Mouse (Mus musculus): ENCODE results near the gene Sdhb. TPM values are rescaled to one million over a fixed set of nuclear protein-coding genes. Genes with fewer than 3 reads are reported as not detected.

Sdhb gene
- polyA plus RNA-seq, 1 experiment from 2014 or later, result 457 TPM

DNA sequence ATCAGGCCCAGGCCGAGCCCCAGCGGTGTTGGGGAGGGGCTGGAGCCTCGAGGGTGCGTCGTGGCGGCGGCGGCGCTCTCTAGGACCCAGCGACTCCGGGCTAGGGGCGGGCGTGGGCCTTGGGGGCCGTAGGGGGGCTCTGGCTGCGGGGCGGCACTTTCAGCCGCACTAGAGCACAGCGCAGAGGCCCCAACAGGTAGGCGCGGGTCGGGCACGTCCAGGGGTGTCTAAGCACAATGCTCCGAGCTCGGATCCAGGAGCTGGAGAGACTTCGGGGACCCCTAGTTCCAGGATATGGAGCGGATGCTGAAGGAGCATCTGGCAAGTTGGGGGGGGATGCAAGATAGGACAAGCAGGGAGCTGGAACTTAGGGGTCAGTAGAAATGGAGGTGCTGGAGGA lies 49.5 kb downstream of the Sdhb start:
- peak overlapping the region; percentile 90 for H3K9ac ChIP-seq (replicated peaks)
- H3K4me3 ChIP-seq (replicated peaks), result peak overlapping the region; percentile 78
- H3K4me2 ChIP-seq (replicated peaks), result peak overlapping the region; percentile 92
- peak overlapping the region; percentile 82 for H3K27ac ChIP-seq
- H3K27me3 ChIP-seq, result no peaks in the 10 kb centered on the region
- peak; percentile 86 for ATAC-seq
- WGBS, result under 1% methylated on average over 26 of the region's 26 CpGs
- peaks cover 62% of the 10 kb centered on the region for H3K36me3 ChIP-seq
- no peaks in the 10 kb centered on the region for H3K9me3 ChIP-seq
- peaks cover 34% of the 10 kb centered on the region for H3K4me1 ChIP-seq (replicated peaks)

DNA sequence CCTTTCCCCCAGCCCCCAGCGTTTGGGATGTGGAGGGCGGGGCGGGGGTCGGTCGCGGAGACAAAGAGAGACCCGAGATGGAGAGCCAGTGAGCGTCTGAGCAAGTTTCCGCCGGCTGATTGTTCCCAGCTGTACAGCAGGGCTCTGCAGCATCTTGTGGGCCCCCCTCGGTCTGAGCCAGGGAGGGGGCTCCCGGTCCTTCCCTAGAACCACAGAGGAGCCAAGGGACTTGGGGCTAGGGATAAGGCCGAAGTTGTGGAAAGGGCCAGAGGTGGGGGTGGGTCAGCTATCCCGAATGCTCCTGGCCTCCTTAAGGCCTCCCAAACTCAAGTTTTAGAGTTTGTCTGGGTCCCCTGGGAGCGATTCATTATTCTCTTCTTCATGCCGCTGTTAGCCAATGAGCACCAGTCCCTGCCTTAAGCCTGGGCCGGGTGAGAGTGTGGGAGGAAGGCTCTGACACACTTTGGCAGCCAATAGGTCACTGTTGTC lies 50.0 kb downstream of the Sdhb start:
- WGBS, result 0% methylated on average over 10 of the region's 17 CpGs
- H3K4me1 ChIP-seq (replicated peaks), result peaks cover 34% of the 10 kb centered on the region
- H3K9ac ChIP-seq (replicated peaks), result peak overlapping the region; percentile 90
- H3K27me3 ChIP-seq, result no peaks in the 10 kb centered on the region
- peak overlapping the region; percentile 82 for H3K27ac ChIP-seq
- no peaks in the 10 kb centered on the region for H3K9me3 ChIP-seq
- ATAC-seq, result peak; percentile 57
- peak overlapping the region; percentile 92 for H3K4me2 ChIP-seq (replicated peaks)
- H3K36me3 ChIP-seq, result peaks cover 62% of the 10 kb centered on the region
- H3K4me3 ChIP-seq (replicated peaks), result peak overlapping the region; percentile 78

DNA sequence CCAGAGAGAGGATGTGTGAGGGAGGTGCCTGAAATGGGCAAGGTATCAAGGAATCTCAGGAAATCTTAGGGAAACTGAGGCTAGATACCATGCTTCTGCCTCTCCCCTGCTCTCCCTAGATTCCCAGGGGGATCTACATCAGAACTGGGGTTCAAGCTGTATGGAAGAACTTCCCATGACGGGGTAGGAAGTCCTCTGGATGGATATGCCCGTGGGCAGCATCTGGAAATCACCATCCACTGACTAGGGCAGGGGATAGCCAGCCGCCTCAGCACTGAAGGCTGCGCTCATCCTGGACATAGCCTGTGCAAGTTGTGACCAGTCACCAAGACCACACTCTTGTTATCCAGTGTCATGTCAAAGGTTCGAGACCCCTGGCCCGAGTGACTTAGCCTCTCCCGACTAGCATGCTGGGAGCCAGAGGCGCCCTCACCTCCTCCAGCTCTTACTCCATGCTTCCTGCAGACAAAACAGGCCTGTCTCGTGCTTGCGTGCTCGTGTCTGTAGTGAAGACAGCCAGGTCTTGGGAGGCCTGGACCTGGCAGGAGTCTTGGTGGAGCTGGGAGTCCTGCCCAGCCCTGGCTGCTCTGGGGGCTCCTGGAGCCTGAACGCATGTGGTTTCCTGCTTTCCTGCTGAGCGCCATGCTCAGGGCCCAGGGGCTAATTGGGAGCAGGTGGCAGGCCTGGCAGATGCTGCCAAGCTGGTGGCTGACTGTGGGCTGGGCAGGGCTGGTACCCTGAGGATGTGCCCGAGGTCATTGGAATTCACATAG lies 50.7 kb downstream of the Sdhb start:
- Histone ChIP-seq H3K9ac (replicated peaks) (peak overlapping the region; percentile 90), H3K27ac (peak overlapping the region; percentile 82), H3K36me3 (peaks cover 62% of the 10 kb centered on the region), H3K4me2 (replicated peaks) (peak overlapping the region; percentile 92), H3K4me1 (replicated peaks) (peaks cover 34% of the 10 kb centered on the region), H3K9me3 (no peaks in the 10 kb centered on the region), H3K27me3 (no peaks in the 10 kb centered on the region), H3K4me3 (replicated peaks) (peak overlapping the region; percentile 78)
- 42% methylated on average over 14 of the region's 14 CpGs for WGBS
- ATAC-seq, result peak; percentile 7; the same call in 1 of the 2 replicates

DNA sequence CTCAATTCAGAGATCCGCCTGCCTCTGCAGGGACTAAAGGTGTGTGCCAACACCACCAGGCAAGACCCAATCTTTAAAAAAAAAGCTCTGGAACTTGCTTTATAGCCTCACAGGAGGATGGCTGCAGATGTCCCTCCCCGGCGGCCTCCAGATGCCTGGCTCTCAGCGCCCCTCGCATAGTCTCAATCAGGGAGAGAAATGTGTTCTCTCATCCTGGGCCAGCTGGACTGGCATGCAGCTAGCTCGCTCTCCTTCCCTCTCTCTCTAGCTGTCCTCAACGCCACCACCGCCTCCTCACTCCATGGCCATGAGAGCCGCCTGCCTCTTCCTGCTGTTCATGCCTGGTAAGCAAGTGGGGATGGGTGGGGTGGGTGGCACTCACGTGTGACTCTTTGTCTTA lies 51.6 kb downstream of the Sdhb start:
- H3K27ac ChIP-seq, result peak overlapping the region; percentile 82
- peak overlapping the region; percentile 92 for H3K4me2 ChIP-seq (replicated peaks)
- ATAC-seq, result no peak
- H3K9ac ChIP-seq (replicated peaks), result peak overlapping the region; percentile 90
- peaks cover 34% of the 10 kb centered on the region for H3K4me1 ChIP-seq (replicated peaks)
- H3K27me3 ChIP-seq, result no peaks in the 10 kb centered on the region
- H3K4me3 ChIP-seq (replicated peaks), result peak overlapping the region; percentile 17
- peaks cover 64% of the 10 kb centered on the region for H3K36me3 ChIP-seq
- no peaks in the 10 kb centered on the region for H3K9me3 ChIP-seq
- 76% methylated on average over 10 of the region's 10 CpGs for WGBS

DNA sequence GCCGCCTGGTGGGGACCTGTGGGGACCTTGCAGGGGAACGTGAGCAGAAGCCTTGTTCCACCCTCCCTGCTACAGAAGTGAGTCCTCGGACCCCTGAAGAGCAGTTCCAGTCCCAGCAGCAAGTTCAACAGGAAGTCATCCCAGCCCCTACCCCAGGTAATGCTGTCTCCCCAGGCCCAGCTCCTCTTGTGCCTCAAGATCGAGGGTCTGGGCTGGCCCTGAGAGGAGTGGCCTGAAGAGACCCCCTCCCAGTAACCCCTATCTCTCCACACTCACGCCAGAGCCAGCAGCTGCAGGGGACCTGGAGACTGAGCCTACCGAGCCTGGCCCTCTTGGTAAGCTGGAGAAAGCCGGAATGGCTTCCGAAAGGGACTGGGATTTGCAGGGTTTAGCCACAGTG lies 53.1 kb downstream of the Sdhb start:
- Histone ChIP-seq H3K27ac (no peak overlapping the region), H3K9me3 (no peaks in the 10 kb centered on the region), H3K4me2 (replicated peaks) (no peak overlapping the region), H3K27me3 (no peaks in the 10 kb centered on the region), H3K36me3 (peaks cover 65% of the 10 kb centered on the region), H3K9ac (replicated peaks) (0 out of 2 replicates have a peak overlapping the region, but pooled peaks have one; percentile 16), H3K4me3 (replicated peaks) (no peak overlapping the region), H3K4me1 (replicated peaks) (peaks cover 41% of the 10 kb centered on the region)
- no peak for ATAC-seq
- WGBS, result 66% methylated on average over 8 of the region's 8 CpGs

DNA sequence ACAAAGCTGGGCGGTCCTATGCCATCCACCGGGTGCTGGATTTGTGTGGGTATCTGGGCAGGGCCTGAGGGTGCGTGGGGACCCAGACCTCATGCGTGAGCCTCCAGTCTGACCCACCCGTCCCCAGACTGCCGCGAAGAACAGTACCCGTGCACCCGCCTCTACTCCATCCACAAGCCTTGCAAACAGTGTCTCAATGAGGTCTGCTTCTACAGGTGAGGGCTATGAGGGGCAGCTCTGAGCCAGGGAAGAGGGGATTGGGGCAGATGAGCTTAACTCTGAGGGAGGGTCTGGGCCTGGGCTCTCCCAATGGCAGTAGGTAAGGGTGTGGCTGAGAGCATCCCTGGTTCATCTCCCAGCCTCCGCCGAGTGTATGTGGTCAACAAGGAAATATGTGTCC lies 53.9 kb downstream of the Sdhb start:
- 91% methylated on average over 11 of the region's 11 CpGs for WGBS
- peaks cover 47% of the 10 kb centered on the region for H3K4me1 ChIP-seq (replicated peaks)
- no peak overlapping the region for H3K9ac ChIP-seq (replicated peaks)
- no peaks in the 10 kb centered on the region for H3K27me3 ChIP-seq
- no peak overlapping the region for H3K4me3 ChIP-seq (replicated peaks)
- no peak overlapping the region for H3K27ac ChIP-seq
- no peak overlapping the region for H3K4me2 ChIP-seq (replicated peaks)
- H3K36me3 ChIP-seq, result peaks cover 68% of the 10 kb centered on the region
- no peaks in the 10 kb centered on the region for H3K9me3 ChIP-seq
- no peak for ATAC-seq

DNA sequence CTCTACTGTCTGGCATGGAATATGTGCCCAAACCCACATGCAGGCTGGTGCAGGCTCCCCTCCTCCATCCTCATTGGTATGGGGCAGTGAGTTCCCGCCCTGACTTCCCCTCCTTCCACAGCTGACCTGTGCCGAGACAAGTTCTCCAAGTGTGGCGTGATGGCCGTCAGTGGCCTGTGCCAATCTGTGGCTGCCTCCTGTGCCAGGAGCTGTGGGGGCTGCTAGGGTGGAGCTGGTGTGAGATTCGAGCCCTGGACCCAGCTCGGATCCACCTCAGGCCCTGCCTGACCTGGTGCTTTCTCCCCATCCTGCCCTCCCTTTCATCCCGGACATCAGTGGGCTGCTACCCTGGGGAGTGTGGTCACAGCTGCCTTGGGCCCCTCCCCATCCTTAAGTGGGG lies 54.4 kb downstream of the Sdhb start:
- Histone ChIP-seq H3K4me2 (replicated peaks) (no peak overlapping the region), H3K4me1 (replicated peaks) (peaks cover 47% of the 10 kb centered on the region), H3K27me3 (no peaks in the 10 kb centered on the region), H3K4me3 (replicated peaks) (no peak overlapping the region), H3K9ac (replicated peaks) (no peak overlapping the region), H3K36me3 (peaks cover 71% of the 10 kb centered on the region), H3K27ac (no peak overlapping the region), H3K9me3 (no peaks in the 10 kb centered on the region)
- ATAC-seq, result no peak
- 78% methylated on average over 7 of the region's 7 CpGs for WGBS

DNA sequence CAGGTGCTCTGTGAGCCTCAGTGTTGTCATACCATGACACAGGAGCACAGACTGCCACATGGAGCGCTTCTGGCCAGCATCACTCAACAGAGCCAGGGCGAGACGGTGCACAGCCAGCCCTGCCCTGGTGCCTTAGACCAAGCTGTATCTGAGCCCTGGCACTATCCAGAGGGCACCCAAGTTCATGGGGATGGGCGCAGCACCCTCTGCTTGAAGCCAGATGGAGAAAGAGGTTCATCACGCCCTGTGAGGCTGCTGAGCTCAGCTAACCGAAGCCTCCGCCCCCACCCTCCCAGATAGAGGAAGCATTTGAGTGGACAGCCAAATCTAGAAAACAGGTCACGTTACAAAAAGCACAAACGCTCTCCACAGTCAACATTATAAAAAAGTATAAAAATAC lies 55.3 kb downstream of the Sdhb start:
- no peak overlapping the region for H3K4me3 ChIP-seq (replicated peaks)
- H3K27ac ChIP-seq, result no peak overlapping the region
- H3K9me3 ChIP-seq, result no peaks in the 10 kb centered on the region
- WGBS, result 90% methylated on average over 9 of the region's 9 CpGs
- H3K27me3 ChIP-seq, result no peaks in the 10 kb centered on the region
- no peak for ATAC-seq
- no peak overlapping the region for H3K9ac ChIP-seq (replicated peaks)
- H3K36me3 ChIP-seq, result peaks cover 71% of the 10 kb centered on the region
- H3K4me2 ChIP-seq (replicated peaks), result no peak overlapping the region
- H3K4me1 ChIP-seq (replicated peaks), result peaks cover 53% of the 10 kb centered on the region

DNA sequence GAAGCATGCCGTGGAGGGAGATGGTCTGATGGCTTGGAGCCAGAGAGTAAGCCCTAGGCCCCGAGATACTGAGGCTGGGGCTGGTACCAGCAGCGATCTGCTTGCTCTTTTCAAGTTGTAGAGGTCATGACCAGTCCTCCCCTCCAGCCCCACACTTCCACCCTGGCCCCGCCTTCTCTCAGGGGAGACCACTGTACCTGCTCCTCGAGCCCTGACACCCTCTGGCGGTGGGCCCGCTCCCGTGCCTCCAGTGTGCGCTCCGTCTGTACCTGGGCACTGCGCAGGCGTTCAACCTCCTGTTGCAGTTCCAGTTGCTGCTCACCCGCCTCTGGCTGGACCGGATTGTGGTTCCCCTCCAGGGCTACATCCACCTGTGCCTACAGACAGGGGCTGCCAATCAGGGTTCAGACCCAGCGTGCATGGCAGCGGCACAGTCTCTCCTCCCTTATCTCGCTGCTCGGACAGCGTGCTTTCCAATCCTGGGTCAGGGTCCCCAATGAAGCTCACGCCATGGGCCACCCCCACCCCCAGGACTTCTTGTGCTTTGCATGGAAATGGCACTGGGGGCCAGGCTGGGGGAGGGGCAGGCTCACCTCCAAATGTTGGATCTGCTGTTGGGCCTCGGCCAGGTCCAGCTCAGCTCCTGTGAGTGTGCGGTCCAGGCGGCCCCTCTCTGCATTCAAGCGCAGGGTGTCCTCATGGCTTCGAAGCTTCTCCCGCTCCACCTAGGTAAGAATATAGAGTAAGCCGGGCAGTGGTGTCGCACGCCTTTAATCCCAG lies 56.8 kb downstream of the Sdhb start:
- Histone ChIP-seq H3K4me3 (replicated peaks) (no peak overlapping the region), H3K9me3 (no peaks in the 10 kb centered on the region), H3K4me2 (replicated peaks) (no peak overlapping the region), H3K9ac (replicated peaks) (no peak overlapping the region), H3K4me1 (replicated peaks) (peaks cover 49% of the 10 kb centered on the region), H3K27me3 (no peaks in the 10 kb centered on the region), H3K36me3 (peaks cover 71% of the 10 kb centered on the region), H3K27ac (0 out of 2 replicates have a peak overlapping the region, but pooled peaks have one; percentile 30)
- ATAC-seq, result no peak
- 88% methylated on average over 29 of the region's 29 CpGs for WGBS

DNA sequence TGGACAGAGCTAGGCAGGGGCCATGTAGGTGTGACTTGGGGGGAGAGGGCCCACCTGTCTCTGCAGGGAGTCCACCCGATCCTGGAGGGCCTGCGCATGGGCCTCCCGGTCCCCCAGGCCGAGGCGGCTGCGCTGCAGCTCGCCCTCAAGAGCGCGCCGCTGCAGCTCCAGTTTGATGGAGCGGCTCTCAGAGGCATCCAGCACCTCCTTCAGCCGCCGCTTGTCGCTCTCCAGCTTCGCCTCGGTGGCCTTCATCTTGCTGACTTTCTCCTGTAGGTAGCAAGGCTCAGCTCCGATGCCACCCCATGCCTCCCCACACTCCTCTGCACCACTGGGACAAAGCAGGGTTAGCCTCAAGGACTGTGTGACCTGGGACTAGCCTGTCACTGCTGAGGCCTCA lies 59.2 kb downstream of the Sdhb start:
- Histone ChIP-seq H3K9ac (replicated peaks) (peak overlapping the region; percentile 50; the same call in 1 of the 2 replicates), H3K9me3 (no peaks in the 10 kb centered on the region), H3K4me1 (replicated peaks) (peaks cover 40% of the 10 kb centered on the region), H3K36me3 (peaks cover 62% of the 10 kb centered on the region), H3K4me2 (replicated peaks) (no peak overlapping the region), H3K27ac (peak overlapping the region; percentile 93), H3K27me3 (no peaks in the 10 kb centered on the region), H3K4me3 (replicated peaks) (no peak overlapping the region)
- WGBS, result 80% methylated on average over 17 of the region's 17 CpGs
- ATAC-seq, result no peak

DNA sequence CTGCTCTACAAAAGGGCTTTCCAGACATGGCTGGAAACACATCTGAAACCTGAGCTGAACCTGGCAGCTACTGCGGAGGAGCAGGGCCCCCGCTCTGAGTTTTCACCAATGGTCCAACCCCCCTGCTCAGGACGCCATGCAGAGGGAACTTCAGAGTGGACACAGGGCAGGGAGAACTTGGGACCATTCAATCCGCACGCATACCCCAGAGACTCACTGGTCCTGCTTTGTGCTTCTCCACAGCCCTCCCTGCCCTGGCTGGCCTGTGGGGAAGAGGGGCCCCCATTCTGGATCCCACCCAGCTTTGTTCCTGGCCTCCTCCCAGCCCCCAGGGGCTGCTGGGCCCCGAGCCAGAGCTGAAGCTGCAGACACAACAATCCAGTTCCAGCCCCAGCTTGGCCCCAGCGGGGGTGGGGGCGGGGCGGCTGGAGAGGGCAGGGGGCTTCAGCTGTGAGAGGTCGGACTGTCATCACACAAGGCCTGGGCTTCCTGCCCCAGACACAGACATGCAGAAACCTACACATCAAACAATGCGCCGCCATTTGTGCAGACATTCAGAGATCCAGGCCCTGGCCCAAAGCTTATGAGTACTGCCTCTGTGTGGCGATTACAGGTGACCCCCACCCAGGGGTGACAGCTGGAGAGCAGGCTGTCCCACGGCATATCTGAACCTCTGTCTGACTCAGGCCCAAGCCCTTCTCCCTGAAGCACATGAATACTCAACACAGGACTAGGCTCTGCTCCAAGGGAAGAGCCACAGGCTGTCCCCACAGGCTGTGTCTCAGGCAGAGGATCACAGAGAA lies 60.0 kb downstream of the Sdhb start:
- Histone ChIP-seq H3K4me2 (replicated peaks) (peak overlapping the region; percentile 16), H3K9ac (replicated peaks) (peak overlapping the region; percentile 50; the same call in 1 of the 2 replicates), H3K27me3 (no peaks in the 10 kb centered on the region), H3K4me1 (replicated peaks) (peaks cover 40% of the 10 kb centered on the region), H3K27ac (peak overlapping the region; percentile 93), H3K9me3 (no peaks in the 10 kb centered on the region), H3K4me3 (replicated peaks) (no peak overlapping the region), H3K36me3 (peaks cover 62% of the 10 kb centered on the region)
- 21% methylated on average over 14 of the region's 14 CpGs for WGBS
- ATAC-seq, result peak; percentile 78
